Mouse (Mus musculus): ENCODE measurements around the gene Rsph6a. TPM values are rescaled to one million over a fixed set of nuclear protein-coding genes. Genes with fewer than 3 reads are reported as not detected.
"Not testable (repeated sequence)": the region's sequence is repeated elsewhere in the genome, so short reads cannot be mapped to it uniquely, and the experiment has no call there.

Gene Rsph6a
- polyA plus RNA-seq, 1 experiment from 2014 or later, result 0.16 TPM

GRCm38 (mm10) chr7:19050172-19050571 is 4.3 kb upstream of the Rsph6a start:
- no peak for ATAC-seq (ENCODE audit: low FRiP score, low read depth)
- WGBS, result 89% methylated on average over 8 of the region's 8 CpGs
- no peak overlapping the region for H3K27ac ChIP-seq (replicated peaks)

GRCm38 (mm10) chr7:19051161-19051560 is 3.3 kb upstream of the Rsph6a start:
- no peak for ATAC-seq (ENCODE audit: low FRiP score, low read depth)
- Histone ChIP-seq H3K4me3 (no peak overlapping the region), H3K9ac (no peak overlapping the region), H3K9me3 (no peaks in the 10 kb centered on the region), H3K36me3 (peaks cover 50% of the 10 kb centered on the region), H3K4me1 (replicated peaks) (peaks cover 10% of the 10 kb centered on the region), H3K27me3 (no peaks in the 10 kb centered on the region), H3K27ac (replicated peaks) (no peak overlapping the region), H3K4me2 (no peak overlapping the region)
- 72% methylated on average over 4 of the region's 4 CpGs for WGBS

More at GRCm38 (mm10) chr7:19050172-19050571, 4.3 kb upstream of the Rsph6a start:
- Histone ChIP-seq H3K9ac (no peak overlapping the region), H3K4me3 (no peak overlapping the region), H3K4me1 (replicated peaks) (peaks cover 10% of the 10 kb centered on the region), H3K27me3 (no peaks in the 10 kb centered on the region), H3K9me3 (no peaks in the 10 kb centered on the region), H3K4me2 (no peak overlapping the region), H3K36me3 (peaks cover 60% of the 10 kb centered on the region)

- no peak overlapping the region for H3K4me3 ChIP-seq
- H3K9ac ChIP-seq, result no peak overlapping the region
- peaks cover 40% of the 10 kb centered on the region for H3K36me3 ChIP-seq
- H3K4me2 ChIP-seq, result no peak overlapping the region
- 93% methylated on average over 15 of the region's 15 CpGs for WGBS
- peaks cover 10% of the 10 kb centered on the region for H3K4me1 ChIP-seq (replicated peaks)
- no peaks in the 10 kb centered on the region for H3K27me3 ChIP-seq
- no peak for ATAC-seq (ENCODE audit: low FRiP score, low read depth)
- H3K9me3 ChIP-seq, result no peaks in the 10 kb centered on the region
- H3K27ac ChIP-seq (replicated peaks), result no peak overlapping the region
Observed at GRCm38 (mm10) chr7:19052345-19053135, 1.9 kb upstream of the Rsph6a start.

DNA sequence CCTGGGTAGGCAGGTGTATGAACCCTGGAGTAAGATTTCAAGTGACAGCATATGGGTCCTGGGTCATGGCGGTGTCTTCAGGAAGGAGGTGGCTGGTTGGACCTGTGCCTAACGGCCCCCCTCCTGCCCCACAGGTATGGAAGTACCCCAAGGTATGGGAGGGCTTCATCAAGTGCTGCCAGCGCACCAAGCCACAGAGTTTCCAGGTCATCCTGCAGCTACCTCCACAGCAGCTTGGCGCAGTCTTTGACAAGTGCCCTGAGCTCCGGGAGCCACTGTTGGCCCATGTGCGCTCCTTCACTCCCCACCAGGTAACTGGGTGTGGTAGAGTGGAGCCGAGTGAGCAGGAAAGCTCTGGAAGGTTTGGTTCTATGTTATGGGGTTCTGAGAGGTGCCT is 1.4 kb upstream of the Rsph6a start:
- H3K9me3 ChIP-seq, result no peaks in the 10 kb centered on the region
- H3K9ac ChIP-seq, result no peak overlapping the region
- H3K4me2 ChIP-seq, result no peak overlapping the region
- no peak for ATAC-seq (ENCODE audit: low FRiP score, low read depth)
- no peak overlapping the region for H3K4me3 ChIP-seq
- WGBS, result 94% methylated on average over 7 of the region's 7 CpGs
- H3K27ac ChIP-seq (replicated peaks), result no peak overlapping the region
- H3K36me3 ChIP-seq, result peaks cover 34% of the 10 kb centered on the region
- H3K4me1 ChIP-seq (replicated peaks), result peaks cover 10% of the 10 kb centered on the region
- no peaks in the 10 kb centered on the region for H3K27me3 ChIP-seq

GRCm38 (mm10) chr7:19054777-19055076 is 237 bp downstream of the Rsph6a start:
- Histone ChIP-seq H3K36me3 (peaks cover 21% of the 10 kb centered on the region), H3K9ac (peak overlapping the region; percentile 43), H3K4me1 (replicated peaks) (peaks cover 10% of the 10 kb centered on the region), H3K4me2 (peak overlapping the region; percentile 56), H3K9me3 (no peaks in the 10 kb centered on the region), H3K27me3 (no peaks in the 10 kb centered on the region), H3K27ac (replicated peaks) (no peak overlapping the region), H3K4me3 (peak overlapping the region; percentile 27)
- 57% methylated on average over 9 of the region's 9 CpGs for WGBS
- peak; percentile 17; the same call in 1 of the 2 replicates for ATAC-seq (ENCODE audit: low FRiP score, low read depth)

DNA sequence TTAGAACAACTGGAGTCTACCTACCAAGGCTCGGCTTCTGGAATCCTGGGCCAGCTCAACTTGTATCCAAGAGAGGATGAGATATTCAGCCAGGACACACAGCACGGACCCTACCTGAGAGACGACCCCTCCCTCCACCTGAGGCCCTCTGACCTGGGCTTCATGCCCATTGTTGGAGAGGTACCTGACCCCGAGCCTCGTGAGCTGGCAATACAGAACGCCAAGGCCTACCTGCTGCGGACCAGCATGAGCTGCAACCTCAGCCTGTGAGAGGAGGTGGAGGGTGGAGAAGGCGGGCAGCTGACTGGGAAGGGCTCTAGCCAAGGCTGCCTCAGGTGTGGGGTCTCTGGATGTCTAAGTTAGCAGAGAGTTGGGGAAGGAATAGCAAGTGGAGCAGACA is 618 bp downstream of the Rsph6a start:
- Histone ChIP-seq H3K4me2 (no peak overlapping the region), H3K9ac (no peak overlapping the region), H3K9me3 (no peaks in the 10 kb centered on the region), H3K27me3 (no peaks in the 10 kb centered on the region), H3K4me3 (no peak overlapping the region), H3K4me1 (replicated peaks) (peaks cover 10% of the 10 kb centered on the region), H3K36me3 (peaks cover 17% of the 10 kb centered on the region), H3K27ac (replicated peaks) (no peak overlapping the region)
- 93% methylated on average over 8 of the region's 8 CpGs for WGBS
- ATAC-seq (ENCODE audit: low FRiP score, low read depth), result no peak

DNA sequence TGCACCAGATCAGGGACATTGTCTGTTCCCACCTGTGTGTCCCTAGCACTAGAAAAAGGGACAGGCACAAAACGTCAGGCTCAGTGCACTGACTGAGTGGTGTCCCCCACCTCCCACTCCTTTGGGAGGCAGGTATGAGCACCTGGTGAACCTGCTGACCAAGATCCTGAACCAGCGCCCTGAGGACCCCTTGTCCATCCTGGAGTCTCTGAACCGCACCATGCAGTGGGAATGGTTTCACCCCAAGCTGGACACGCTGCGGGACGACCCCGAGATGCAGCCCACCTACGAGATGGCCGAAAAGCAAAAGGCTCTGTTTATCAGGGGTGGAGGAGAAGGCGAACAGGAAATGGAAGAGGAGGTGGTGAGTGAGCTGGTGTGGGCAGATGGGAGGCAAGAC is 2.9 kb downstream of the Rsph6a start:
- Histone ChIP-seq H3K4me2 (no peak overlapping the region), H3K36me3 (no peaks in the 10 kb centered on the region), H3K9ac (no peak overlapping the region), H3K27ac (replicated peaks) (no peak overlapping the region), H3K27me3 (no peaks in the 10 kb centered on the region), H3K9me3 (no peaks in the 10 kb centered on the region), H3K4me1 (replicated peaks) (peaks cover 10% of the 10 kb centered on the region), H3K4me3 (no peak overlapping the region)
- ATAC-seq (ENCODE audit: low FRiP score, low read depth), result no peak
- 92% methylated on average over 10 of the region's 10 CpGs for WGBS

DNA sequence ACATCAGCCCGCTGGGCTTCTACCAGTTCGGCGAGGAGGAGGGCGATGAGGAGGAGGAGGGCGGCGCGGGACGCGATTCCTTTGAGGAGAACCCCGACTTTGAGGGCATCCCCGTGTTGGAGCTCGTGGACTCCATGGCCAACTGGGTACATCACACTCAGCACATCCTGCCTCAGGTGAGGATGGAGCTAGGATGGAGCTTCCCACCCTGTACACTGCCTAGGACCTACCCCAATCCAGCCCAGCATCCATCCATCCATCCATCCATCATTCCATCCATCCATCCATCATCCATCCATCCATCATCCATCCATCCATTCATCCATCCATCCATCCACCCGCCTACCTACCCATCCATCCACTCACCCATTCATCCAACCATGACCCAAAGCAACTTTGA is 11.4 kb downstream of the Rsph6a start:
- H3K4me1 ChIP-seq (replicated peaks), result no peaks in the 10 kb centered on the region
- H3K27ac ChIP-seq (replicated peaks), result no peak overlapping the region
- no peaks in the 10 kb centered on the region for H3K9me3 ChIP-seq
- H3K9ac ChIP-seq, result no peak overlapping the region
- 58% methylated on average over 13 of the region's 13 CpGs for WGBS
- H3K4me3 ChIP-seq, result peak overlapping the region; percentile 20
- peaks cover 30% of the 10 kb centered on the region for H3K27me3 ChIP-seq
- ATAC-seq (ENCODE audit: low FRiP score, low read depth), result no peak
- peak overlapping the region; percentile 45 for H3K4me2 ChIP-seq
- no peaks in the 10 kb centered on the region for H3K36me3 ChIP-seq

DNA sequence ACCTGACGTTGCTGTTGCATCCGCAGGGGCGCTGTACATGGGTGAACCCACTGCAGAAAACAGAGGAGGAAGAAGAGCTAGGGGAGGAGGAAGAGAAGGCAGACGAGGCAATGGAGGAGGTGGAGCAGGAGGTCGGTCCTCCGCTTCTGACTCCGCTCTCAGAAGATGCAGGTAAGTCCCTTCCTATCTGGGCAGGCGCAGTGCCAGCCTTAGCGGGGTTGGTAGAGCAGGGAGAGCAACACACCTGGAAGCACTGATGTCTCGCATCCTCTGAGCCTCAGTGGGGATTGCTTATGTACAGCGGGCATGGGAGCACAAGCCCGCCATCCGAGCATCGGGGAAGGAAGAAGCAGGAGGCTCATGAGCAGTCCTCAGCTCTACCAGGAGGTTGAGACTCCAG is 12.6 kb downstream of the Rsph6a start:
- no peaks in the 10 kb centered on the region for H3K9me3 ChIP-seq
- 41% methylated on average over 14 of the region's 14 CpGs for WGBS
- H3K4me2 ChIP-seq, result no peak overlapping the region
- H3K4me3 ChIP-seq, result no peak overlapping the region
- H3K9ac ChIP-seq, result no peak overlapping the region
- no peak overlapping the region for H3K27ac ChIP-seq (replicated peaks)
- ATAC-seq (ENCODE audit: low FRiP score, low read depth), result no peak
- no peaks in the 10 kb centered on the region for H3K36me3 ChIP-seq
- peaks cover 30% of the 10 kb centered on the region for H3K27me3 ChIP-seq
- no peaks in the 10 kb centered on the region for H3K4me1 ChIP-seq (replicated peaks)

DNA sequence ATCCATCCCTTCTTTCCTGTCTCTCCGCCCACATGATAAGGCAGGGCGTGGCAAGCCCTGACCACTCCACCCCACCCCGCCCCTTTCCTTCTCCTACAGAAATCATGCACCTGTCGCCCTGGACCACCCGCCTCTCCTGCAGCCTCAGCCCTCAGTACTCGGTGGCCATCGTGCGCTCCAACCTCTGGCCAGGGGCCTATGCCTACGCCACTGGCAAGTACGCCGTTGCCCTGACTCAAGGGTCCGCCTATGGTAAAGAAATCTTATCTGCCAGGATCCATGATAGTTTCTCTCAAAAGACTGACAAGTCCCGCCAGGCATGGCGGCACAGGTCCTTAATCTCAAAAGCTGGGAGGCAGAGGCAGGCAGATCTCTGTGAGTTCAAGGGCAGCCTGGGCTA is 13.4 kb downstream of the Rsph6a start:
- Histone ChIP-seq H3K4me1 (replicated peaks) (no peaks in the 10 kb centered on the region), H3K27me3 (peaks cover 30% of the 10 kb centered on the region), H3K4me2 (no peak overlapping the region), H3K9me3 (no peaks in the 10 kb centered on the region), H3K36me3 (no peaks in the 10 kb centered on the region), H3K27ac (replicated peaks) (no peak overlapping the region), H3K9ac (no peak overlapping the region), H3K4me3 (no peak overlapping the region)
- 62% methylated on average over 14 of the region's 14 CpGs for WGBS
- ATAC-seq (ENCODE audit: low FRiP score, low read depth), result no peak

DNA sequence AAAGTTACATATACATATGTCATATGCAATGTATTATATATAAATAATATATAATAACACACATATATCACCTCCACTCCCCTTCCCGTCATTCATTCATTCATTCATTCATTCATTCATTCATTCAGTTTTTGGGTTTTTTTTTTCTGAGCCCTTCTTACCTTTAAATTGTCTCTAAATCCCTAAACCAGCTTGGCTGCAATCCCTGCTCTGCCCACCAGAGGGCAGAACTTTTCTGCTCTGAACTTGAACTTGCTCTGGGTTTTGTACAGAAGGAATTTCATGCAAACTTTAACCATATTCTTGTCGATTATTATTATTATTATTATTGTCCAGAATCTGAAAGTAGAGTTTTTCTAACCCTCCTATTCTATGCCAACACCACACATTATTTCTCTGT is 14.2 kb downstream of the Rsph6a start:
- no peak overlapping the region for H3K27ac ChIP-seq (replicated peaks)
- H3K9me3 ChIP-seq, result no peaks in the 10 kb centered on the region
- H3K9ac ChIP-seq, result no peak overlapping the region
- ATAC-seq (ENCODE audit: low FRiP score, low read depth), result no peak
- H3K27me3 ChIP-seq, result peaks cover 30% of the 10 kb centered on the region
- no peak overlapping the region for H3K4me3 ChIP-seq
- H3K4me2 ChIP-seq, result no peak overlapping the region
- no peaks in the 10 kb centered on the region for H3K4me1 ChIP-seq (replicated peaks)
- WGBS, result 9% methylated on average over 2 of the region's 2 CpGs
- H3K36me3 ChIP-seq, result no peaks in the 10 kb centered on the region

DNA sequence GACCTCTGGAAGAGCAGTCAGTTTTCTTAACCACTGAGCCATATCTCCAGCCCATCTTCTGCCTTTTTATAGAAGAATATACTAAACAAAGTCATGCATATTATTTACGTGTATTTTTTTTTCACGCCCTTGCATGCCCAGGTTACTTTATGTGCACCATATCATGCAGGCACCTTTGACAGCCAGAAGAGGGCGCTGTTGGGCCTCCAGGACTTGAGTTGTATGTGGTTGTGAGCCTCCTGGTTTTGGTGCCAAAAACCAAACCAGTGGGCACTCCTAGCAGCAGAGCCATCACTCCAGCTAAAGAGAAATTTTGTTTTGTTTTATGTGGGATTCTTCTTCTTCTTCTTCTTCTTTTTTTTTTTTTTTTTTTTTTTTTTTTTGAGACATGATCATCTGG is 15.0 kb downstream of the Rsph6a start:
- Histone ChIP-seq H3K36me3 (no peaks in the 10 kb centered on the region), H3K27me3 (peaks cover 26% of the 10 kb centered on the region), H3K9ac (no peak overlapping the region), H3K4me2 (no peak overlapping the region), H3K4me3 (no peak overlapping the region), H3K9me3 (no peaks in the 10 kb centered on the region), H3K27ac (replicated peaks) (no peak overlapping the region), H3K4me1 (replicated peaks) (no peaks in the 10 kb centered on the region)
- ATAC-seq (ENCODE audit: low FRiP score, low read depth), result no peak
- WGBS, result 49% methylated on average over 3 of the region's 3 CpGs

GRCm38 (mm10) chr7:19071024-19071423 is 16.5 kb downstream of the Rsph6a start:
- not testable (repeated sequence) for H3K4me3 ChIP-seq; H3K36me3 ChIP-seq; H3K4me1 ChIP-seq (replicated peaks); H3K27ac ChIP-seq (replicated peaks); ATAC-seq (ENCODE audit: low FRiP score, low read depth); H3K4me2 ChIP-seq; H3K9me3 ChIP-seq; H3K9ac ChIP-seq
- 55% methylated on average over 3 of the region's 3 CpGs for WGBS
- peaks cover 12% of the 10 kb centered on the region for H3K27me3 ChIP-seq

Measured in hindbrain, embryonic 15.5 days (tissue).